Mouse (Mus musculus) testis, adult 2 months (tissue): ENCODE data around the gene Ppargc1a.

Source experiments
- CTCF ChIP-seq: fragments of 200-500 bp; IDR thresholded peaks from 2 replicates; pipeline ENCODE4 v1.5.1; 2012; ENCODE audit warnings: low read depth, mild to moderate bottlenecking, inconsistent platforms, low read length, moderate library complexity; ENCODE audit not compliant: control insufficient read depth, insufficient read depth, insufficient replicate concordance
- POLR2A ChIP-seq: fragments of 200-500 bp; IDR thresholded peaks from 2 replicates; pipeline ENCODE4 v1.6.1; 2012; ENCODE audit warnings: low read depth, mild to moderate bottlenecking, inconsistent platforms, low read length, moderate library complexity; ENCODE audit not compliant: control insufficient read depth

- TF ChIP-seq CTCF = no peak
- no peak for TF ChIP-seq POLR2A
Observed at GRCm38 (mm10) chr5:51537646-51538030, 29.9 kb downstream of the Ppargc1a start.
